Mouse (Mus musculus) liver, embryonic 18 days (tissue): ENCODE results near the gene Cyb561d2. TPM values are rescaled to one million over a fixed set of nuclear protein-coding genes. Genes with fewer than 3 reads are reported as not detected.

Experiments
- polyA plus RNA-seq: library from polyadenylated mRNA; depleted of rRNA; stranded (reverse); fragments of >200 nt; gene quantifications from 2 replicates; pipeline ENCODE4 v1.2.3, GENCODE M21; 2012; rRNA removed

Cyb561d2 gene
- polyA plus RNA-seq, result 12.1 and 12.2 TPM in 2 replicates

DNA sequence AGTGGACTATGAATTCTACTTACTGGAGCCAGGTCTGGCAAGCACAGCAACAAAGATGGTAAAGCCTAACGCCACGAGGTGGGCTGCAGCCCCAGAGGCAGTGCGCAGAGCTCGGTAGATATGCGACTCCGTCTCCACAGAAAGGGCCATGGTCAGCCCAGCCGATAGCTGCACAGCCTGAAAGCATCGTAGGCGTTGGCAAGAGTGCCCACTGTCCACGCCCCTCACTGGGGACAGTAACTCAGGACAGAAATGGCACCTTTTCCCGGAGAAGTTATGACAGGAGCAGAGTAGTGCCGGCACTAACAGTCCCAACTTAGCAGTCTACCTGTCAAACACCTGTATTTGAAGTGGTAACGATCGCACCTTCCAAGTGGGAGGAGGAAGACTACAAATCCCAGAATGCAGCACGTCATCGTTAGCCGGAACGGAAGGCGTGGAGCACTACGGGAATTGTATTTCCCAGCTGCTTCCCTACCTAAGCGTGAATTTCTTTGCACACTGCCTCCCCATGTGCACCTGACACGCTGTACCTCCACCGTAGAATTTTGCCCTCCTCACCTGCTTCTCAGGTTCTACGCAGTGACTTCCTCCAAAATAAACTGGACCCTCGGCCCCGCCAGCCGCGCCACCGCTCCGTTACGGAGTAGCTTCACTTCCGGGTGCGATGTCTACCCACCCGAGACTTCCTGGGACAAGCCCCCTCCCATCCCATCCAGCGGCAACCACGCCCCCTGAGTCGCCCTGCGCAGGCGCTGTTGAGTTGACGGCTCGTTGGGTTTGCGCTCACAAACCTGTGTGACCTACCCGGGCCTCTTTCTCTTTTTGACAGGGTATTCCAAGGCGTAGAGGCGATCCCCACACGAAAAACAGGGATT is at the start of gene Cyb561d2, which contains the start of gene Nprl2:
Gene Cyb561d2, minus strand, starts transcription at position 720 of the 878 bp plus-strand sequence.
Gene Nprl2, plus strand, starts transcription at position 753 of the 878 bp plus-strand sequence.

DNA sequence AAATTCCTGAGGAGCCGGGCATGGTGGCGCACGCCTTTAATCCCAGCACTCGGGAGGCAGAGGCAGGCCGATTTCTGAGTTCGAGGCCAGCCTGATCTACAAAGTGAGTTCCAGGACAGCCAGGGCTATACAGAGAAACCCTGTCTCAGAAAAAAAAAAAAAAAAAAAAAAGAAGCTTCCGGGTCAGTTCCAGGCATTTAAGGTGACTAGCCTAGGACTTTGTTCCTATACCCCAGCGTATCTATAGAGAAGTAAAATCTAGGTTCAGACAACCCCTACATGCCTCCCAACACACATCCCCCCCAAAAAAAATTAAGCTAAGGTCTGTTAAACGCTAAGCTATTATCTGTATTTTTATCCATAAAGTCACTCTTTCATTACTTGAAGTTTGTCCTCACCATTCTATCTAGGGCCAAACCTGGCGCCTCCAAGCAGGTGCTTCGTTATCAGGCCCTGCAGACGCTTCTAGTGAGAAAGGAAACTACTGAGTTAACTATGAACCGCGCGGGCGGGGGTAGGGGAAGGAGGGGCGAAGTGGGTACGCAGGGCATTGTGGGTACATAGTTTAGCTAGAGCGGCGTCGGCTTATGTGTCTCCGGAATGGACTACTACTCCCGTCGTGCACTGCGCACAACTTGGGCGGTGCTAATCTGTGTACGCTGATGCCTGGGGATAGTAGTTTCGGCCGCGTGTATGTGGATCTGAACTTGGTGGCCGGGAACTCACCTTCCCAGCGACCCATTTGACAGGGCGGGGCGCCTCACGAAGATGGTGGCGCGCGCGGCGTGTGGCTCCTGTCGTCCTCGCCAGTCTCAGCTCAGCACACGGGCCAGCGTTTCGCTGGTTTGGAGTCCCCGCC is 45.2 kb upstream of the Cyb561d2 start, which contains the start of gene Ifrd2:
Gene Ifrd2, plus strand, starts transcription at position 669 of the 859 bp plus-strand sequence.

DNA sequence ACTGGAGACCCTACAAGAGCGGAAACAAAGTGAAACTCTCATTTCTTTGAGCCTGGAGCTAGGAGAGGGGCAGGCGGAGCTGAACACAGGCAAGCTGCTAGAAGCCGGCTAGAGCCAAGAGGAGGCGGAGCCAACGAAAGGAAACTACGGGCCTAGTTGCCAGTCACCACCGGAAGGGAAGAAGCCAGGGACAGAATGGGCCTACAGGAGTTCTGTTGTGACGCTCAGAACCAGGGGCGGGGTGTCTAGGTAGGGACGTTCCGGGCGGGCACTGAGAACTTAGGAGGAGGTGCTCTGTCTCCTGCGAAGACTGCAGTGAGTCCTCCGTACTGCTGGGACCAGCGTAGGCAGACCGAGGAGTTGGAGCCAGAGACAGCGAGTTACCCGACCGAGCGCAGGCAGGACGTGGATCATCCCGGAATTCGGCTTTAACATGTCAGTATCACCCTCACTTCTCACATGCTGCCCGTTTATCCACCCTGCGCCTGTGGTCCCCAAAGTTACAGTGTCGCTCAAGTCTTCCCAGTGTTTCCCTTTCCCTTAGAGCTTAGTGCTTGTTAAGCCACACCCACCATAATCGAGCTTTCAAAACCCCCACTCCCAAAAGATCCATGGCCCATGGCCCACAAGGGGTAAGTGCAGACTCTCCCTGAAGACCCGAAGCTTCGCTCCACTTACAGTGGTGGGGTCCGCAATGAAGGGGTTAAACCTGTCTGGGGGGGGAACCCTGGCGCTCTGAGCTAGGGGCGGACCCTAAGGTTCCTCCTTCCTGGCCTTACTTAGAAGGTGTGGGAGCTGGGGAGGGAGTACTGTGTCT is 38.7 kb upstream of the Cyb561d2 start, which contains the start of gene Hyal3:
Gene Hyal3, plus strand, starts transcription at position 318 of the 817 bp plus-strand sequence.

DNA sequence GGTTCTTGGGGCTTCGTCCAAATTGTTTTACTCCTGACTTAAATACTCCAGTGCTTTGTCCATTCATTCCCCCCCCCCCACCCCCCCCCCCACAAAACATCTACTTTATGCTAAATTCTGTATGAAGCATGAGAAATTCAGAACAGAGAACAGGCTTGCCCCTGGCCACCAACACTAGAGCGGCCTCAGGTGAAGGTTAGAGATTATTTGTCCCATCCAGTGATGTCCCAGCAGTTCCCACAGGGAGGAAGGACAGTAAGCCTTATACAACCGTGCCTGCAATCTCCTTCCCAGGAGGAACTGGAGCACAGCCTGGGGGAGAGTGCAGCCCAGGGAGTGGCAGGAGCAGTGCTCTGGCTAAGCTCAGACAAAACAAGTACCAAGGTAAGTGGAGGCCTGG is 36.6 kb upstream of the Cyb561d2 start, which contains the start of gene Naa80:
Gene Naa80, plus strand, starts transcription at position 301 of the 400 bp plus-strand sequence.

DNA sequence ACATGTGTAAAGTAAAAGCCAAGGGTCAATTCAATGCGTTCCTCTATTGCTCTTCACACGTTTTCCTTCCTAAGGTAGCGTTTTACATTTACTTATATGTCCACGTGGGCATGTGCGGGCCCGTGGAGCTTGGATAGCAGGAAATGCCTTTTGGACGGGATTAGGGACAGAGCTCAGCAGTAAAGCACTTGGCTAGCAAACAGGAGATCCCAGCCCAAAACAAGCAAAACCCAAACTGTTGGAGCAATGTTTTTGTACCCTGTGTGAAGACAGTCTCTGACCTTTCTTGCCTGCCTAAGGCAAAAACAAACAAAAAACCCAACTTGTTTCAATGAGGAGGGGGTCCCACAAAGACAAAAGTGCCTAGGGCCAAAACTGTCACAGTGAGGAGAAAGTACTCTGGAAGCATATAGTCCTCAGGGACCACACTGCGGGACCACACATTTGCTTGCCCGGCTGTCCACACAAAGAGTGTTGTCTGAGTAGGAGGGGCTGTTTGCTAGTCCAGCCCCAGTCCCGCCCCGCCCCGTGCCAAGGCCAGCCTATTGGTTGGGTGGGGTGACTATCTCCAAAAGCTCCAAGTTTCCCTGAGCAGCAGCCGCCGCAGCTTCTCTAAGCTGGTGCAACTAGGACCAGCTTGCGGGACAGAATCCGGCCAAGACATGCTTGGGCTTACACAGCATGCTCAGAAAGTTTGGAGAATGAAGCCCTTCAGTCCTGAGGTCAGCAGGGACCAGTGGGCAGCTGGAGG is 34.5 kb upstream of the Cyb561d2 start, which contains the start of gene Hyal1:
Gene Hyal1, plus strand, starts transcription at position 571 of the 751 bp plus-strand sequence.

DNA sequence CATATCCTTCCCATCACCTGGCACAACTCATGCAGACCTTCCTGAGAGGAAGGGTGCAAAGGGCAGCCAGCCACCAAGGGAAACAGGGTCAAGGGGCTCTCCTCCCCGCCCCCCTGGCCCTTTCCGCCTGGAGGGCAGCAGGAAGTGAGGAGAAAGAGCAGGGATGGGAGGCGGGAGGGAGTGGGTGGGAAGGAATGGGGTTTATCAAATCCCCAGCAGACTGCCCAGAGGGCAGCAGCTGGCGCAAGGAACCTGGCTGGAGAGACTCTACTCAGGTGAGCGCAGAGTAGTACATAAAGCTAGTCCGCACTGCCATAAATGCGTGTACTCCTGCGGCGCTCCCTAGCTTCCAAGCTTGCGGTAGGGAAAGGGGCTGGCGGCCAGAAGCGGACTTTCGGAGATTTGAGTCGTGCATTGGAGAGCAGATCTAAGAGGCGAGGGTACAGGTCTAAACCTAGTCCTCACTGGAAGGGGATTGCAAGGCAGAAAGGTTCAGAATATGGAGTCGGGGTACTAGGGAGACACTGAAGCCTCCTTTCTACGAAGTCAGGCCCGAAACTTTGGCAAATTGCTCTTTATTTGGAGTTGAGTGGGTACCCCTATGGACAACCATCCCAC is 25.8 kb upstream of the Cyb561d2 start, which contains the start of gene Hyal2:
Gene Hyal2, plus strand, starts transcription at position 244 of the 618 bp plus-strand sequence.

DNA sequence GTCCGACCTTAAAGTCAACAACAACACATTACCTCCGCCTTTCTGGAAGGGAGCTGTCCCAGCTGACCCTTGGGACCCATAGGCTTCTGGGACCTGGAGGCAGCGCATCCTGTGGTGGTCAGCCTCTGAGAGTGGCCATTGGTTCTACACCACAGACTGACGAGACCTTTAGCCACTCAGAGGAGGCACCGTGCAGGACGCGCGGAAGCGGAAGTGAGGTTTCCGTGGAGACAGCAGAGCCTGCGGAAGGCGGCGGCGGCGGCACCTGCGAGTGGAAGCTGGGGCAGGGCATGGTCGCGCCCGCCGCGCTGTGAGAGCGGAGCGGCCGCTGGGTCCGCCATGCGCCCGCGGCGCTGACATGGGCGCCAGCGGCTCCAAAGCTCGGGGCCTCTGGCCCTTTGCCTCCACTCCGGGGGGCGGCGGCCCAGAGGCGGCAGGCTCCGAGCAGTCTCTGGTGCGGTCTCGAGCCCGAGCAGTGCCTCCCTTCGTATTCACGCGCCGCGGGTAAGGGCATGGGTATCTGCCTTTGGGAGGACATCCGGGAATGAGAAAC is 21.1 kb upstream of the Cyb561d2 start, which contains the start of gene Tusc2:
Gene Tusc2, plus strand, starts transcription at position 227 of the 553 bp plus-strand sequence.

DNA sequence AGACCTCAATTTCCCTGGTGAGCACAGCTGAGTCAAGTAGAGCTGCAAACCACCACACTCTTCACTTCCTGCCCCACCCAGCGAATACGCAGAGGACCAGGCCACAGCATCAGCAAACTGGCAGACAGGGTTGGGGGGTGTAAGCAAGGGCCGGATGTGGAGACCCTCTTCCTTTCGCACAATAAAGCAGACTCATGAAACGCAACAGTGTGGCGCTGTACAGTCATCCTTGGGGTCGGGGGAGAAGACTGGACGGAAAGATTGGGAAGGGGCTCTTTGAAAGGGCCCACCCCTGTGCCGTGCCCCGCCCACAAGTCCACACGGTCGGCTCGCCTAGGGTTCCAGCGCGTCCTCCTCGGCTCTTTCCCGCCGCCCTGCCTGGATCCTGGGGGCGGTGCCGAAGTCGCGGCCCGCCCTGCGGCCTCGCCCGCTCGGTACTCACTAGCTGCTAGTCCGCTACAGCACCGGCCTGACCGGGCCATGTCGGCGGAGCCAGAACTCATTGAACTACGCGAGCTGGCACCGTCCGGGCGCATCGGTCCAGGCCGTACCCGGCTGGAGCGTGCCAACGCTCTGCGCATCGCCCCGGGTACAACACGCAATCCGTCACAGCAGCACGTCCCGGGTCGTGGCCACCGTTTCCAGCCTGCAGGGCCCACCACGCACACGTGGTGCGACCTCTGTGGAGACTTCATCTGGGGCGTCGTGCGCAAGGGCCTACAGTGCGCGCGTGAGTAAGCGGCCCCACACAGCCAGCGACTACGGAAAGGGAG is 9.3 kb upstream of the Cyb561d2 start, which contains the start of gene Rassf1:
Gene Rassf1, plus strand, starts transcription at position 439 of the 773 bp plus-strand sequence.

DNA sequence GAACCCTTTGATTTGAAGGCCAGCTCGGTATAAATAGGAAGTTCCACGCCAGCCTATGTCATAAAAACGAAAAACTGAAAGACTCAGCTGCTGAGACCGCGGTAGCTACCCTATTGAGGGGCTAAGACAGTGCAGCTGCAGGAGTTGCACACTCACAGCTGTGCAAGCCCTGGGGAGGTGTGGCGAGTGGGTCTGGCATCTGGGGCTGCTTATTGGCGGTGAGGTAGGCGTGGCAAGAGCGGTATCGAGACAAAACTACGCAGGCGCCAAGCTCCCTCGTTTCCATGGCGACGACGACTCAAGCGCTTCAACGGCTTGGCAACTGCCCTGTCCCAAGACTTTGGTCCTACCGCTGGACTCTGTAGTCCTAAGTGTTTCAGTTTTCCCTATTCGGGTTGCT is 5.0 kb upstream of the Cyb561d2 start, which contains the start of gene Zmynd10:
Gene Zmynd10, plus strand, starts transcription at position 273 of the 400 bp plus-strand sequence.

DNA sequence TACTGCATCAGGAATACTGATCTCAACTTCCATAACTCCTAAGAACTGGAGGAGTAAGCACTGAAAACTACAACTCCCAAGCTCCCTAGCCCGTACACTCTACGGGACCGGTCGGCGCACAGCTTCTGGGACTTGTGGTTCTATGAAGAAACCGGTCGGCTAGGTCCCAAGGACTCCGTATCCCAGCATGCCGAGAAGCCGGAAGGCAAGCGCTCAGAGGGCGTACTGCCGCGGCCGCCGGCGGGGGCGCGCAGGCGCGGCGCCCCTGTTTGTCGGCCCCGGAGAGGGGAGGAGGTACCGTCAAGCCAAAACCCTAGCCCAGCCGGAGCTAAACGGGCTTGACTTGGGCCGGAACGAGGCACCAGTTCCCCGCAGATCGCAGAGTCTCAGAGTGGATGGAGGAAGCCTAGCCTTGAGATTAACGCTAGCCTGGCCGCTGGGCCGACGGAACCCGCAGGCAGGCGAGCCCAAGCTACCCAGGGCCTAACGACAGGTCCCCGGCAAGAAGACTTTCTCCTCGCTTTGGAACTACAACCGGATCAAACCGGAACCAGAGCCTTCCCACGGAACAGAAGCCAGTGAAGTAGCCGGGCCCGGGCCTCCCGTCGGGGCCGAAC is 8.1 kb downstream of the Cyb561d2 start, which contains the start of gene Tmem115:
Gene Tmem115, plus strand, starts transcription at position 155 of the 617 bp plus-strand sequence.

Other genes with a start within 250 kb of the Cyb561d2 start
- gene Cish, start 246.2 kb downstream of the Cyb561d2 start, polyA plus RNA-seq, result 14.9 and 21.4 TPM in 2 replicates
- gene Hemk1, start 203.8 kb downstream of the Cyb561d2 start, polyA plus RNA-seq, result 4.6 and 6.8 TPM in 2 replicates
- gene 6430571L13Rik, start 201.6 kb downstream of the Cyb561d2 start, polyA plus RNA-seq, result 0.15 and 0.17 TPM in 2 replicates
- 0.03 and 0.04 TPM in 2 replicates for gene Cacna2d2, start 142.6 kb downstream of the Cyb561d2 start, polyA plus RNA-seq
- gene Tmem115, start 8.2 kb downstream of the Cyb561d2 start, polyA plus RNA-seq, result 10.7 and 10.8 TPM in 2 replicates
- gene Nprl2, start within 50 bp of the Cyb561d2 start, polyA plus RNA-seq, result 12.5 and 13.9 TPM in 2 replicates
- gene Zmynd10, start 5.1 kb upstream of the Cyb561d2 start, polyA plus RNA-seq, result 2.0 and 4.2 TPM in 2 replicates
- 16.5 and 18.0 TPM in 2 replicates for gene Rassf1, start 9.4 kb upstream of the Cyb561d2 start, polyA plus RNA-seq
- 18.8 and 19.4 TPM in 2 replicates for gene Tusc2, start 21.1 kb upstream of the Cyb561d2 start, polyA plus RNA-seq
- gene Hyal2, start 25.8 kb upstream of the Cyb561d2 start, polyA plus RNA-seq, result 37.6 and 38.7 TPM in 2 replicates
- 2.0 and 2.7 TPM in 2 replicates for gene Hyal1, start 34.7 kb upstream of the Cyb561d2 start, polyA plus RNA-seq
- gene Naa80, start 36.7 kb upstream of the Cyb561d2 start, polyA plus RNA-seq, result 14.5 and 16.0 TPM in 2 replicates
- 0.55 and 0.59 TPM in 2 replicates for gene Hyal3, start 38.6 kb upstream of the Cyb561d2 start, polyA plus RNA-seq
- 80.9 and 85.5 TPM in 2 replicates for gene Ifrd2, start 45.4 kb upstream of the Cyb561d2 start, polyA plus RNA-seq
- gene Sema3b, start 67.0 kb upstream of the Cyb561d2 start, polyA plus RNA-seq, result 0.89 and 2.0 TPM in 2 replicates
- 135 and 153 TPM in 2 replicates for gene Gnai2, start 93.2 kb upstream of the Cyb561d2 start, polyA plus RNA-seq
- gene Slc38a3, start 127.3 kb upstream of the Cyb561d2 start, polyA plus RNA-seq, result 291 and 302 TPM in 2 replicates
- gene Gnat1, start 137.5 kb upstream of the Cyb561d2 start, polyA plus RNA-seq, result 0.65 and 0.76 TPM in 2 replicates
- gene Sema3f, start 168.3 kb upstream of the Cyb561d2 start, polyA plus RNA-seq, result 3.5 and 4.9 TPM in 2 replicates
- 33.4 and 38.1 TPM in 2 replicates for gene Rbm5, start 228.8 kb upstream of the Cyb561d2 start, polyA plus RNA-seq